Mouse (Mus musculus): ENCODE measurements around the gene Rap2a.

- TF ChIP-seq CTCF (IDR thresholded peaks at IDR 0.05; ENCODE audit: low read depth, low read length) (no peak), POLR2A (IDR thresholded peaks at IDR 0.05; ENCODE audit: borderline replicate concordance, low read depth, low read length) (no peak)
Observed at GRCm38 (mm10) chr14:120484561-120484960, 6.3 kb downstream of the Rap2a start.
